Mouse (Mus musculus) adrenal gland, postnatal 25 days (tissue): ENCODE measurements around the gene Gadd45b. TPM values are rescaled to one million over a fixed set of nuclear protein-coding genes. Genes with fewer than 3 reads are reported as not detected.

Source experiments
- total RNA-seq: library from RNA; stranded (reverse); gene quantifications from 2 replicates; pipeline ENCODE4 v1.2.3, GENCODE M21; 2021

Gene Gadd45b
- total RNA-seq, 1 experiment from 2014 or later, result 15.4 TPM

Other genes starting within 250 kb of the Gadd45b start
- 15.2 and 18.8 TPM in 2 replicates for gene Mob3a, start 228.1 kb upstream of the Gadd45b start, total RNA-seq
- gene Izumo4, start 227.9 kb upstream of the Gadd45b start, total RNA-seq, result 21.6 and 37.1 TPM in 2 replicates
- gene Ap3d1, start 187.8 kb upstream of the Gadd45b start, total RNA-seq, result 94.4 and 102 TPM in 2 replicates
- gene Dot1l, start 174.9 kb upstream of the Gadd45b start, total RNA-seq, result 97.3 and 102 TPM in 2 replicates
- 56.7 and 60.1 TPM in 2 replicates for gene Sf3a2, start 131.9 kb upstream of the Gadd45b start, total RNA-seq
- 114 and 132 TPM in 2 replicates for gene Plekhj1, start 131.4 kb upstream of the Gadd45b start, total RNA-seq
- gene Amh, start 124.8 kb upstream of the Gadd45b start, total RNA-seq, result 0.79 and 0.90 TPM in 2 replicates
- gene Jsrp1, start 116.6 kb upstream of the Gadd45b start, total RNA-seq, result 6.7 and 8.7 TPM in 2 replicates
- gene Oaz1, start 103.4 kb upstream of the Gadd45b start, total RNA-seq, result 742 and 955 TPM in 2 replicates
- 3.5 and 5.1 TPM in 2 replicates for gene Lingo3, start 86.0 kb upstream of the Gadd45b start, total RNA-seq
- 42.8 and 49.8 TPM in 2 replicates for gene Lsm7, start 74.9 kb upstream of the Gadd45b start, total RNA-seq
- 38.8 and 48.5 TPM in 2 replicates for gene Sppl2b, start 74.8 kb upstream of the Gadd45b start, total RNA-seq
- not detected in 2 replicates for gene Tmprss9, start 58.2 kb upstream of the Gadd45b start, total RNA-seq
- gene Timm13, start 29.1 kb upstream of the Gadd45b start, total RNA-seq, result 188 and 208 TPM in 2 replicates
- 14.4 and 15.2 TPM in 2 replicates for gene Lmnb2, start 11.8 kb upstream of the Gadd45b start, total RNA-seq
- gene Gng7, start 84.9 kb downstream of the Gadd45b start, total RNA-seq, result 4.5 and 7.8 TPM in 2 replicates
- 1.9 and 2.9 TPM in 2 replicates for gene Diras1, start 95.6 kb downstream of the Gadd45b start, total RNA-seq
- 45.1 and 80.7 TPM in 2 replicates for gene Slc39a3, start 107.4 kb downstream of the Gadd45b start, total RNA-seq
- 198 and 223 TPM in 2 replicates for gene Sgta, start 130.1 kb downstream of the Gadd45b start, total RNA-seq
- 54.3 and 80.2 TPM in 2 replicates for gene Thop1, start 140.0 kb downstream of the Gadd45b start, total RNA-seq
- gene Creb3l3, start 168.8 kb downstream of the Gadd45b start, total RNA-seq, result 1.6 and 2.7 TPM in 2 replicates
- gene Map2k2, start 175.8 kb downstream of the Gadd45b start, total RNA-seq, result 182 and 184 TPM in 2 replicates
- gene Zbtb7a, start 205.1 kb downstream of the Gadd45b start, total RNA-seq, result 72.8 and 96.8 TPM in 2 replicates
- gene Pias4, start 237.8 kb downstream of the Gadd45b start, total RNA-seq, result 33.1 and 36.9 TPM in 2 replicates
- gene Eef2, start 246.6 kb downstream of the Gadd45b start, total RNA-seq, result 1,495 and 1,572 TPM in 2 replicates